Mouse (Mus musculus): ENCODE results near the gene Zfp609. TPM values are rescaled to one million over a fixed set of nuclear protein-coding genes. Genes with fewer than 3 reads are reported as not detected.

Zfp609 gene
- total RNA-seq (2021): 10 to 100 TPM; 41.3 to 42.2 TPM

DNA sequence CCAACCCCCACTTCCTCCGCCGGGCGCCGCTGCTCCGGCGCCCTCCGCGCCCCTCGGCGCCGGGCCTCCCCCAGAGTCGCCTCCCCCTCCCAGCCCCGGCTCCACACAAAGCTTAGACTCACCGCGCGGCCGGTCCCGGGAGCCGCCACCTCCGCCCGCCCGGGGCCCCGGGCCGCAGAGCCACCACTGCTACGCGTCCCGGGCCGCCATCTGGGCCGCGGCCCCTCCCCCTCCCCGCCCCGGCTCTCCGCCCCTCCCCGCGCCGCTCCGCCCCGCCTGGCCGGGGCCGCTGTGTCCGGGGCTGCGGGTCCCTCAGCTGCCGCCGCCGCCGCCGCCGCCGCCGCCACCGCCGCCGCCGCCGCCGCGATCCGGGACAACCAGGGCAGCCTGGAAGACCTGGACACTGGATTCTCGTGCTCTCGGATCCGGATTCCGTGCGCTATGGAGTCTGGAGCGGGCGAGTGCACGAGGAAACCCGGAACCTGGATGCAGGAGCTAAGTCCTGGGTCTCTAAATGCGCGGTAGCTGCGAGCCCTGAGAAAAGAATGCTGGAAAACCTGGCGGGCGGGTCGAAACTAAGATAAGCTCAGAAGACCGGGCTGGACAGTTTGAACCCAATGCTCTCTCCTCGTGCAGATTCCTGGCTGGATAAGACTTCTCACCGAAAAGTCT is at the start of gene Zfp609:
Gene Zfp609, minus strand, starts transcription at position 221 of the 672 bp plus-strand sequence.
- peak; percentile 94 to 95 for DNase-seq (ENCODE audit: extremely low spot score in 1 of 2, low spot score in 2 of 2)
- intact Hi-C loops (cut with DNase I): loop anchor here (5.0 kb wide), 1 partner anchor 130 kb away; no protein-coding TSS in a partner anchor

DNA sequence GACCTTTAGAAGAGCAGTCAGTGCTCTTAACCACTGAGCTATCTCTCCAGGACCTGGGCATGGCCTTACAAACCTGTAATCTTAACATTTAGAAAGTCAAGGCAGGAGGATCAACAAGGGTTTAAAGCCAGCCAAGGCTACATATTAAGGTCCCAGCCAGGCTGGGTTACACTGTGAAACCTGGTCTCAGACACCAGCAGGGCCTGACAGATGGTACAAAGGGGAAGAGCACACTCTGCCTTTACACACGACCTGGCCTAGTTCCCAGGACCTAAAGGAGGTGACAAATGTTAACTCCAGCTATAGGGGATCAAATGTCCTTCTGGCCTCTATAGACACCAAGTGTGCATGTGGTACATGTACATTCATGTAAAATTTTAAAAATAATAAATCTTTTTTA is 32.3 kb upstream of the Zfp609 start:
- intact Hi-C loops (cut with DNase I): no loop called here
- DNase-seq (ENCODE audit: extremely low spot score in 1 of 2, low spot score in 2 of 2): no peak

DNA sequence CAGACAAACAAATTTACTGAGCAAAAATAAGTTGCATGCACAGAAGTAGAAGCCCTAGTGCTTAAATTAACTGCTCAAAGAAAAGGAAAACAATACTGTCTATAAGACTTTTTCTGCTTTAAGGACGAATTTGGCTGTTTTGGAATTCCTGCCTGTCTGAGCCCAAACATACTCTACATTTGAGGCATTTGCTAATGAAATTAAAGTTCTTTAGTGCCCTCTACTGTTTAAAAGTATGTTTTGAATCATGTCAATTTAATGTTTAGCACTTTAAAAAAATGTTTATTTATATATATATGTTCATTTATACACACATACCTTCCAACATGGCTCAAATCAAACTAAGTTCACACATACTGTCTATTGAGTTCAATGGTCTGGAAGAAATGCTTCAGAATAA is 22.8 kb upstream of the Zfp609 start:
- intact Hi-C loops (cut with DNase I): loop anchor here (2.0 to 5.0 kb wide), 3 partner anchors 155 to 243 kb away; partner anchors contain the start of gene Oaz2

DNA sequence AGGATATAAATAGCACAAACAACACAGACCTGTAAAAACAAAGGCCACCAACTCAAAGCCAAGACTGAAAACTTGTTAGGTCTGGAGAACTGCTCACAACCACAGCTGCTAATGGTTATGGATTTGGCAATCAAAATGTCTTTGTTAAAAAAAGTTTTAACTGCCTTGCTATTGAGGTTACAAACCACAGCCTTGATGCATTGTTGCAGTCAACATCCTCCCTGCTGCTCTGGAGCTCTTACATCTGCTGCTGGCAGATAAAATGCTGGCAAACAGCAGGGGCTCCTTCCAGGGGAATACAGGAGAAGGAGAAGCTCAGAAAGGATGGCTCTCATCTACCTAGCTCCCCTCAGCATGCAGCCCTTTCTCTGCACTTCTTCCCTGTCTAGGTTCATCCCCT is 20.8 kb upstream of the Zfp609 start:
- intact Hi-C loops (cut with DNase I): no loop called here
- DNase-seq (ENCODE audit: extremely low spot score in 1 of 2, low spot score in 2 of 2): peak in 1 of 2 experiments; percentile 40

More for the DNA sequence above, 22.8 kb upstream of the Zfp609 start:
- DNase-seq (ENCODE audit: extremely low spot score in 1 of 2, low spot score in 2 of 2): no peak

DNA sequence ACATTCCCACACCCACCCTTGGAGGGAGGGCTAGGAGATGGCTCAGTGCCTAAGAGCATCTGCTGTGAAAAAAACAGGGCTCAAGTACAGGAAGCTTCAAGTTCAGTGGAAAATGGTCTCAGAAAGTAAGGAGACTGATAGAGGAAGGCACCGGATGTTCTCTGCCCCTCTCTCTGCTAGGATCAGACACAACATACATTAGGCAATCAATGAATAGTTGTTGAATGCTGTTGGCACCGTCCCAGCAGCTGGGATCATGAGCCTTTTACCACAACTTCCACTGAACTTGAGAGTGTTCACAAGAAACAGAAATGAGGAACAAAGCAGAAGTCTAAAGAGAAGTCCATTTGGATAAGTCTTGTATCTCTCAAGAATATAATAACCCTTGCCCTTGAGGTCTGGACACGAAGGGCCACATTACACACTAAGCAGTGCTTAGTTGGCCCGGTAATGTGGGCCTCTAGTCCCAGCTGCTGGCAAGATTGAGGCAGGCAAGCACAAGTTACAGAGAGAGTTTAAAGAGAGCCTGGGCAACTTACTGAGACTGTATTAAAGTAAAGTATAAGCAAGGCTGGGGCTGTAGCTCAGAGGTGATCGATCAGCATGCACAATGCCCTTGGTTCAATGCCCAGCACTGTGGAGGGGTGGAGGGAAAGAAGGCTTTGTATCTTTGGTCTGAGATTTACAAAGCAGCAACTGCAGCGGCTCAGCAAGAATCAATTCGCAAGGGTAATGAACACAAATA is 17.2 kb upstream of the Zfp609 start:
- intact Hi-C loops (cut with DNase I): no loop called here
- DNase-seq (ENCODE audit: extremely low spot score in 1 of 2, low spot score in 2 of 2): peak in 1 of 2 experiments; percentile 51

DNA sequence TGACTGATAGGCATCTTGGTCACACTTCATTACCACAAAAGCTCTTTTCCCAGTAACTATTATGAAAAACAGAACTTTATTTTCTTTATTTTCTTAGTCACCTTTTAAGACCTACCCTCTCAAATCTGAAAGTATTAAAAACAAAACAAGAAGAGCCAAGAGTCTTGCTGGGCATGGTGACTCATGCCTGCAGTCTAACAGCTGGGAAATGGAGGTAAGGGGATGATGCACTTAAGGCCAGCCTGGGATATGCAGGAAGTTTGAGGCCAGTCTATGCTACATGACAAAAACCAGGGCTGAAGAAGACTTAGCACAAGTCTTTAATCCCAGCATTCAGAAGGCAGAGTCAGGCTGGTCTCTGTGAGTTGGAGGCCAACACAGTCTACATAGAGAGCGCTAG is 12.5 kb upstream of the Zfp609 start:
- no peak for DNase-seq (ENCODE audit: extremely low spot score in 1 of 2, low spot score in 2 of 2)
- intact Hi-C loops (cut with DNase I): no loop called here

DNA sequence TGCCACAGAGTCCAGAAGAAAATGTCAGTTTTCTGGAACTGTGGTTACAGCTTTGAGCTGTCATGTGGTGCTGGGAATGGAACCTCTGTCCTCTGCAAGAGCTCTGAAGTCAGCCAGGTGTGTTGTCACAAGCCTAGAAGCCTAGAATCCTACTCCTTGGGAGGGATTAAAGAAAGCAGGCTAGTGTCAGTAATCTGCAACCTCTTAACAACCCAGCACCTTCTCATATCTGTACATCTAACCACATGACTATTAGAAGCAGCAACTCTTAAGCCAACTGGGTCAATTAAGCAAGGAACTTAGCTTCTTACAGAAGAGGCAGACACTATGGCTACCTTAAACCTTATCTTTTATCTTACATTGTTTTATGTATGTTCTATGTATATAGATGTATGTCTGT is 9.6 kb upstream of the Zfp609 start:
- DNase-seq (ENCODE audit: extremely low spot score in 1 of 2, low spot score in 2 of 2): no peak
- intact Hi-C loops (cut with DNase I): no loop called here

DNA sequence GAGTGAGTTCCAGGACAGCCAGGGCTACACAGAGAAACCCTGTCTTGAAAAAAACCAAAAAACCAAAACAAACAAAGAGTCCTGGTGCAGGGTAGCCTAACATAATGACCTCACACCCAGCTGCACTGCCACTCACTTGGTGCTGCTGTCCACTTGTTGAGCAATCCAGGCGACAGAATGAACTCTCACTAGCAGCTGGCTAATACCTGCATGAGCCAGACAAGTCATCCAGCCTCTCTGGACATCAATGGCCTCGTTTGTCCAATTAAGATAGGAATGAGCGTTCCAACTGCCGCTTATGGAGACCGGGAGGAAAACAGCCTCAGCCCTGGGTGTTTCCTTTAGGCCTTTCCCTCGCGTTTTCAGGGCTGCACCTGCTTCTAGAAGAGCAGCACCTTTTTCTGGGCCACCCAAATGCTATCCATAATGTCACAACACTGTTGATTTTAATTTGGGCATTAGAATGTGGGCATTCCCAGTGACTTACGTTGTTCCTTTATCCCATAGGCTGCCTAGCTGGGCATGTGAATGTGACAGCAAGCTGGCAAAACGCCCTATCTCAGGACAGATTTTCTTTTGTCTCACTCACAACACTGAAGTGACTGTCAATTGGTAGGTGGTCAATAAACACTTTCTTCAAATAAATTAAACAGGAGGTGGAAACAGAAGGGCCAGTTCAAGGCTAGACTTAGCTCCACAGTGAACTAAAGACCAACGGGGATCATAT is 7.4 kb upstream of the Zfp609 start:
- intact Hi-C loops (cut with DNase I): no loop called here
- no peak for DNase-seq (ENCODE audit: extremely low spot score in 1 of 2, low spot score in 2 of 2)

DNA sequence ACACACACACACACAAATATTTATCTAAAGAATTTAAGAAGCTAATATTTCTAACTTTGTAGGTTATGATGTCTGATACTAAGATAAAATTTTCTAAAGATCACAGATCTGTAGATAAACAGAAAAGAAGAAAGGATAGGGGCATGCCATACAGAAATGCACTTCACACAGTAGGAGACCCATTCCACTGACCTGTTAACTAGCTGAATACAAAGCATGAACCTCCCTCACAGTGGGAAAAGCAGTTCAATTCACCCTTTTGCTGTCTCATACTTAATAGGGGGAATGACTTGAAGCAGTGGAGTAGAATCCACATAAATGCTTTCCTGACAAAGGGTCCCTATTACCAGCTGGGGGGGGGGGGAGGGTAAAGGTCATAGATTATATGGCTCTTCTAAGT is 6.3 kb upstream of the Zfp609 start:
- no peak for DNase-seq (ENCODE audit: extremely low spot score in 1 of 2, low spot score in 2 of 2)

DNA sequence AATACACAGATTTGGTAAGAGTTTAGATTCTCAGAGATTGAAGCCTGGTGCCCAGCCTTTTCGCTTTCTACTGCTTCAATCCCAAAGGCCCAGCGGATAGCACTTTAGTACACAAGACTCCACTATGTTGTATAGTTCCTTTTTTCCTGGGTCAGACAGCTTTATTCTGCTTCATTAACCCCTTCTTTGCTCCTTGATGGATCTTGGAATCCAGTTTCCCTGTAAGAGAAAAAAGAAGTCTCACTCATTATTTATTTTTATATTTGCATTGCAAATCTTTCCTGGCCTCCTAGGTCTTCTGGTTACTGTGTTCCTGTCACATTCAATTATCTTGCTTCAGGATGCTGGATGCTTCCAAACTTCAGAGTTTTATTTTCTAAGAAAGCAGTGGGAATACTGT is 5.9 kb upstream of the Zfp609 start:
- DNase-seq (ENCODE audit: extremely low spot score in 1 of 2, low spot score in 2 of 2): no peak
- intact Hi-C loops (cut with DNase I): no loop called here

More for the DNA sequence above, 6.3 kb upstream of the Zfp609 start:
- intact Hi-C loops (cut with DNase I): no loop called here

DNA sequence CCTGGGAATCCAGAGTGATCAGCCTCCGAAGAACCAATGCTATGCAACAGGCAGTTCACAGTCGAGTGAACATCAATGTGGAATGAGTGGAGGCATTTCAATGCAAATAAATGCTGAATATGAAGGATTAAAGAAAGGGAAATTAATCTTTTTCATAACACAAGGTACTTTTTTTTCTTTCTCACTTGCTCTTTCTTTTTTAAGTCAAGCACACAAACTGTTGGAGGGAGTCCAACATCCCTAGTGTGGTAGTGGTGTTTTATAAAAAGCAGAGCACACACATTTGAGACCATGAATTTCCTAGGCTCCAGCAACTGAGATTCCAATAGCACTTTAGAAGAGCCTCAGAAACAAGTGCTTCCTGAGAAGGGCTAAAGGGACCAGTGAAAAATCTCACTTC is 4.7 kb upstream of the Zfp609 start:
- no peak for DNase-seq (ENCODE audit: extremely low spot score in 1 of 2, low spot score in 2 of 2)
- intact Hi-C loops (cut with DNase I): no loop called here

DNA sequence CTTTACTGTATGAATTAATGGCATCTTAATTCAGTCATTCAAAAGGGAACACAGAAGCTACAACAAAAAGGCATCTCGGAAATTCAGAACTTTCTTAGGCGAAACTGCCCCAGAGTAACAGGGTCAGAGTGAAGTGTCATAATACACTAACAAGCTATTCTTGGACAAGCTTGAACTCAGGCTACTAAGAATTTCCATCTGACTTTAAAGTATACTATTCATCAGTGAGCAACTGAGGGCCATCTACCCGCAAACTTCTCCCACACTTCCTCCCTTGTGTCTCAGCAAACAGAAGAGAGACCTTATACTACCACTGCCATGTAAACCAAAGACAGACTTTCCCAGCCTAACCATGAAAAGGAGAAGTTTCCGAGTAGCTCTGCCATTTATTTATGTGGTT is 3.8 kb upstream of the Zfp609 start:
- intact Hi-C loops (cut with DNase I): no loop called here
- no peak for DNase-seq (ENCODE audit: extremely low spot score in 1 of 2, low spot score in 2 of 2)

DNA sequence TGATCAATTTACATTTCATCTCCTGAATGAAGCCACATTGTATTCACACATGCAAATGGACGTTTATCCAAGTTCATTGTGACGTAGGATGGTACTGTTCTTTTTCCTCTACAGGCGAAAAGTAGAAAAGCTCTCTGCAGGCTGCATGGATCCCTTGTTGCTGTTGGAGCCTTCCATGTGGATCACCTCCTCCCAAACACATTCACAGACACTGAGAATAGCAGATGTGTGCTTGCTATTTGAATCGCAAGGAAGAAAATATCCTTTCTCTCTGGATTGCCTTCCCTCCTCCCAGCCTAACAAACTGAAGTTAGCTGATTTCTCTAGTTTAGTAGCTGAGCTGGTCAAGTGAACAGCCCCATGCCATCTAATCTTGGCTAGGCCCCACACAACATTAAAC is 2.9 kb upstream of the Zfp609 start:
- DNase-seq (ENCODE audit: extremely low spot score in 1 of 2, low spot score in 2 of 2): no peak
- intact Hi-C loops (cut with DNase I): no loop called here

DNA sequence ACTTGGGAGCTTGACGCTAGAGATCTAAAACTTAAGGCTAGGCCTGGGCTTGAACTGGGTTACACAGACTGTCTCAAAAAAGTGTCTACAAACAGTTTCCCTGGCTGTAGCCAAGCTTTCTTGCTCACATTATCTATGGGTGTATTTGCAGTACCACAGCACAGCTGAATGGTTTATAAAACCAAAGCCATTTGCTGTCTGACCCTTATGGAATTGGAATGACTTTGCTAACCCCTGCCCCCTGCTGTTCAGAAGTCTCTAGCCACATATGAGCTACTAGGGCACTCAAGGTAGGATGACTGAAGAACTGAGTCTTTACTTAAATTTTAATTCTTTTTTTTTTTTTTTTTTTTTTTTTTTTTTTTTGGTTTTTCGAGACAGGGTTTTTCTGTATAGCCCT is 2.0 kb upstream of the Zfp609 start:
- intact Hi-C loops (cut with DNase I): loop anchor here (5.0 kb wide), 1 partner anchor 132 kb away; no protein-coding TSS in a partner anchor
- no peak for DNase-seq (ENCODE audit: extremely low spot score in 1 of 2, low spot score in 2 of 2)

DNA sequence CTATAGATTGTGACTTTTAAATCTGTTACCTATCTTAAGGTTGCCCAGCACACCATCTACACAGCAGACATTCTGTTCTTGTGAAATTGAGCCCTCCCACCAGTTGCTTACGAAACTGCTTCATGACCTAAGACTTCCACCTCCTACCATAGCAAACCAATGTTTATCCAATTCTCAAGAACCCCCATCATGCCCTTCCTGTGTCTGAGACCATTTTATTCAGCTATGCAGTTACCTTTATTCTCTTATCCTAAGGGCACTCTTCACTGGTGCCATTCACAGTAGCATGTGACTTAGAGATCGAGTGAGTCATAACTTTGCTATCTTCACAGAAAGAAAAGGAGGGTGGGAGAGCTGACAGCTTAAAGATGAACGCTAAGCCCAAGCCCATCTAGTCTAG is 1.1 kb upstream of the Zfp609 start:
- no peak for DNase-seq (ENCODE audit: extremely low spot score in 1 of 2, low spot score in 2 of 2)
- intact Hi-C loops (cut with DNase I): loop anchor here (5.0 kb wide), 1 partner anchor 131 kb away; no protein-coding TSS in a partner anchor

DNA sequence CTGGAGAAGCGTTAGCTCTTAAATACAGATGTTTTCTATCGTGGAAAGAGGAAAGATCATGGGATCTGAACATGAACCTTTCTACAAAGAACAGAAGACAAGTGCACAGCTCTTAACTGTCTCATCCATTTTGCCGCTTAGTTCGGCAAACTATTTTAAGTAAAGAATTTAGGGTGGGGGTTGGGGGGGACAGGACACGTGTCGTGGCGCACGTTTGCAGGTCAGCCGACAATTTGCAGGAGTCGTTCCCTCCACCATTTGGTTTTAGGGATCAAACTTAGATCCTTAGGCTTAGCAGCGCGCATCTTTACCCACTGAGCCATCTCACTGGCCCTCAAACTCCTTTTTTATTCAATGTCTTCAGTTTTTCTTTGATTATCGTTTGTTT is 646 bp upstream of the Zfp609 start:
- intact Hi-C loops (cut with DNase I): loop anchor here (5.0 kb wide), 1 partner anchor 131 kb away; no protein-coding TSS in a partner anchor

DNA sequence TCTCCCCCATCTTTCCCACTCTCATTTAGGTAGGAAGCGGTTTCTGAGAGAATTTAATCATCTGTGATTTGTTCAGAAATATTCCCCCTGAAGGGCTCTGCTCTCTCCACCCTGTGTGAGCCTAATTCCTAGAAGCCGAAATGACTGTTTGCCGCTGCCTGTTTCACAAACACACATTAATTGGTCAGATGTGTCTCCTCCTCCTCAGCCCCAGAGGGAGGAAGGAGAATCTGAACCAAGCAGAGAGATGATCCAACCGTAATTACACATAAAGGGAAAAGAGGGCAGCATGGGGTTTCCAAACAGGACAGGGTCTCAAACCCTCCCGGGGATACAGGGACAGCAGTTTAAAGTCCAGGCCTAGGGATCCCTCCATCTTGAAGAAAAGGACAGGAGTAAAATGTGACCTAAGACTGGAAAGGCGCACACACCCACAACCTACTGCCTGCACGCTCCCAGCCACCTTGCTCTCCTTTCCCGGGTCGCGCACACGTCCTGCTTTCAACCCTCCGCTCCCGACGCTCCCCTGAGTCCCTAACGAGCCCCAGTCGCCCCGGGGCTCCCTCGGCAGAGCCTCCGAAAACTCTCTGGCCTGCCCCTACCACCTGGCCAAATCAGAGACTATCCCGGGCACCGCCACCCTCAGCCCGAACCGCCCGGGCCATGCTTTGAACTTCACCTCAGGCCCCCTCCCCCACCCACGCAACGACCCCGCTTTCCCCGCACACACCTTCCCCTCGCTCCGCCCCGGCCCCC is 598 bp downstream of the Zfp609 start:
- intact Hi-C loops (cut with DNase I): loop anchor here (5.0 kb wide), 1 partner anchor 129 kb away; no protein-coding TSS in a partner anchor

More for the DNA sequence above, 646 bp upstream of the Zfp609 start:
- no peak for DNase-seq (ENCODE audit: extremely low spot score in 1 of 2, low spot score in 2 of 2)

DNA sequence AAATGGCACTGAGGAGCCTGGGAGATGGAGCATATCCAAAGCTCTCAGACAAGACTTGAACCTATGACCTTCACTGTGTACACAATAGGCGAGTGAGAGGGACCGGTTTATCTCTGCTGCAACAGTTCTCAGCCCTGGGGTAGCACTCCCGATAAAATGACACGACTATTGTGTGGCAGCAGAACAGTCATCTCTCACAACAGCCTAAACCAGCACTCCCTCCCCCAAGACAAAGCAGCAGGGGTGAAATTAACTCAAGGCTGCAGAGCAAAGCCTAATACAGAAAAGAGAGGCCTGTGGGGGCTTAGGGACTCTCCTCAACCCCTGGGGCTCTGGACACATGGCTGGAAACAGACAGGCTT is 1.2 kb downstream of the Zfp609 start:
- intact Hi-C loops (cut with DNase I): loop anchor here (5.0 kb wide), 1 partner anchor 129 kb away; no protein-coding TSS in a partner anchor

More for the DNA sequence above, 598 bp downstream of the Zfp609 start:
- DNase-seq (ENCODE audit: extremely low spot score in 1 of 2, low spot score in 2 of 2): peak; percentile 26 to 42

More for the DNA sequence above, 1.2 kb downstream of the Zfp609 start:
- DNase-seq (ENCODE audit: extremely low spot score in 1 of 2, low spot score in 2 of 2): no peak

Data from left cerebral cortex, postnatal 10 days (tissue).